Mouse (Mus musculus) intestine, postnatal 0 days (tissue): ENCODE results near the gene Tcn2. TPM values are rescaled to one million over a fixed set of nuclear protein-coding genes. Genes with fewer than 3 reads are reported as not detected.

Source experiments
- ATAC-seq: fragments of 200-750 bp; cut with Nextera tagmentation; 2 replicates; pipeline ENCODE4 v1.8.0; 2017; ENCODE audit warnings: mild to moderate bottlenecking, moderate TSS enrichment, moderate library complexity
- H3K27ac ChIP-seq: fragments of 300-500 bp; sonication (generic); 2 replicates; pipeline ENCODE4 v1.5.1; 2014; ENCODE audit warnings: mild to moderate bottlenecking, low read depth, low read length, moderate library complexity
- H3K27me3 ChIP-seq: fragments of 300-500 bp; sonication (generic); replicated peaks from 2 replicates; pipeline ENCODE4 v1.6.1; 2014; ENCODE audit warnings: low read length, mixed read lengths; ENCODE audit not compliant: control insufficient read depth, insufficient read depth
- H3K36me3 ChIP-seq: fragments of 300-500 bp; sonication (generic); 2 replicates; pipeline ENCODE4 v1.6.1; 2014; ENCODE audit warnings: mild to moderate bottlenecking, moderate library complexity; ENCODE audit not compliant: control insufficient read depth, insufficient read depth
- H3K4me1 ChIP-seq: fragments of 300-500 bp; sonication (generic); replicated peaks from 2 replicates; pipeline ENCODE4 v1.6.1; 2014; ENCODE audit warnings: antibody characterized with exemption, low read length, mixed read lengths; ENCODE audit not compliant: control insufficient read depth, insufficient read depth
- H3K4me2 ChIP-seq: fragments of 300-500 bp; sonication (generic); replicated peaks from 2 replicates; pipeline ENCODE4 v1.6.1; 2014; ENCODE audit warnings: low read depth, mild to moderate bottlenecking, moderate library complexity
- H3K4me3 ChIP-seq: fragments of 300-500 bp; sonication (generic); 2 replicates; pipeline ENCODE4 v1.5.1; 2014; ENCODE audit warnings: low read depth, low read length
- H3K9ac ChIP-seq: fragments of 300-500 bp; sonication (generic); 2 replicates; pipeline ENCODE4 v1.6.1; 2014; ENCODE audit warnings: mild to moderate bottlenecking, low read depth, low read length
- H3K9me3 ChIP-seq: fragments of 300-500 bp; sonication (generic); 2 replicates; pipeline ENCODE4 v1.6.1; 2016; ENCODE audit warnings: mixed run types; ENCODE audit not compliant: control insufficient read depth
- CTCF ChIP-seq: sonication (generic); IDR thresholded peaks from 2 replicates; pipeline ENCODE4 v1.5.1; 2016; ENCODE audit warnings: low read depth, mild to moderate bottlenecking, control low read depth, antibody characterized with exemption, moderate library complexity
- WGBS: fragments of 180-500 bp; shearing (Covaris S2); extraction: QIAGEN DNeasy Blood & Tissue Kit; methylation state at CpG from one replicate; pipeline ENCODE4 v1.1.7; 2014; 5-methylcytosine and 5-hydroxymethylcytosine counted together
- polyA plus RNA-seq: library from polyadenylated mRNA; unstranded; fragments of >200 nt; fragmentation: Nextera tagmentation; extraction: Ambion mirVana; gene quantifications from 2 replicates; pipeline ENCODE4 v1.2.1, GENCODE M21; 2015

Tcn2 gene
- polyA plus RNA-seq, 1 experiment from 2014 or later: 283 TPM

- Histone ChIP-seq H3K9me3 (no peaks in the 10 kb centered on the region), H3K9ac (no peak overlapping the region), H3K4me3 (no peak overlapping the region), H3K27ac (no peak overlapping the region), H3K4me1 (no peaks in the 10 kb centered on the region), H3K27me3 (no peaks in the 10 kb centered on the region), H3K4me2 (no peak overlapping the region), H3K36me3 (no peaks in the 10 kb centered on the region)
- TF ChIP-seq CTCF: no peak
- no peak for ATAC-seq
- WGBS: 70% methylated on average over 4 of the region's 4 CpGs
These were observed 3.2 kb upstream of the Tcn2 start for GRCm38 (mm10) chr11:3935135-3935534.

- Histone ChIP-seq H3K36me3 (no peaks in the 10 kb centered on the region), H3K9me3 (no peaks in the 10 kb centered on the region), H3K4me1 (no peaks in the 10 kb centered on the region), H3K27ac (no peak overlapping the region), H3K9ac (no peak overlapping the region), H3K27me3 (no peaks in the 10 kb centered on the region), H3K4me2 (no peak overlapping the region), H3K4me3 (no peak overlapping the region)
- no peak for ATAC-seq
- 91% methylated on average over 9 of the region's 9 CpGs for WGBS
- TF ChIP-seq CTCF: no peak
These were observed 1.9 kb upstream of the Tcn2 start for GRCm38 (mm10) chr11:3933756-3934285.

- Histone ChIP-seq H3K27ac (no peak overlapping the region), H3K4me2 (peak overlapping the region; percentile 81), H3K27me3 (no peaks in the 10 kb centered on the region), H3K4me3 (peak overlapping the region; percentile 58), H3K4me1 (no peaks in the 10 kb centered on the region), H3K36me3 (peaks cover 19% of the 10 kb centered on the region), H3K9ac (0 out of 2 replicates have a peak overlapping the region, but pooled peaks have one; percentile 55), H3K9me3 (no peaks in the 10 kb centered on the region)
- no peak for ATAC-seq
- WGBS: 37% methylated on average over 6 of the region's 6 CpGs
- TF ChIP-seq CTCF: no peak
These were observed 1.0 kb downstream of the Tcn2 start for GRCm38 (mm10) chr11:3930931-3931330.

DNA sequence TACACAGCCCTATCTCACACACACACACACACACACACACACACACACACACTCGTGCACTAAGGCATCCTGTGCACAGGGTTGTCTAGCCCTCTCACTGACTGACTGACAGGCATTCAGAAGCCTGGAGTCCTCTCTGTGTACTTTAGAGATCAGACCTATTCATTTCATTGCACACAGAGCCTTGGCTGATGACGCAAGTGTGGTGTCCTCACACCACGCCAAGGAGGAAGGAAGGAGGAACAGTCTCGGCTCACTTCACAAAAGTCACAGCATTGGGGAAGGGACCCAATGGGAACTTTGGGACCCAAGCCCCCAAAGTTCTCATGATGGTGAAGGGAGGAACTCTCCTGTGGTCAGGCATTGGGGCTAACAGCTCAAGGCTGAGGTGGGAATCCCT, 1.9 kb downstream of the Tcn2 start:
- Histone ChIP-seq H3K9ac (no peak overlapping the region), H3K36me3 (peaks cover 27% of the 10 kb centered on the region), H3K9me3 (no peaks in the 10 kb centered on the region), H3K4me3 (no peak overlapping the region), H3K27ac (no peak overlapping the region), H3K4me2 (peak overlapping the region; percentile 81), H3K27me3 (no peaks in the 10 kb centered on the region), H3K4me1 (no peaks in the 10 kb centered on the region)
- no peak for TF ChIP-seq CTCF
- no peak for ATAC-seq
- WGBS: 57% methylated on average over 4 of the region's 4 CpGs

- 93% methylated on average over 10 of the region's 10 CpGs for WGBS
- TF ChIP-seq CTCF: no peak
- H3K9me3 ChIP-seq: no peaks in the 10 kb centered on the region
- no peak overlapping the region for H3K4me2 ChIP-seq
- H3K36me3 ChIP-seq: peaks cover 64% of the 10 kb centered on the region
- H3K27me3 ChIP-seq: no peaks in the 10 kb centered on the region
- H3K4me3 ChIP-seq: no peak overlapping the region
- no peak overlapping the region for H3K9ac ChIP-seq
- ATAC-seq: no peak
- H3K27ac ChIP-seq: no peak overlapping the region
- H3K4me1 ChIP-seq: no peaks in the 10 kb centered on the region
These were observed 6.0 kb downstream of the Tcn2 start for GRCm38 (mm10) chr11:3925916-3926315.

DNA sequence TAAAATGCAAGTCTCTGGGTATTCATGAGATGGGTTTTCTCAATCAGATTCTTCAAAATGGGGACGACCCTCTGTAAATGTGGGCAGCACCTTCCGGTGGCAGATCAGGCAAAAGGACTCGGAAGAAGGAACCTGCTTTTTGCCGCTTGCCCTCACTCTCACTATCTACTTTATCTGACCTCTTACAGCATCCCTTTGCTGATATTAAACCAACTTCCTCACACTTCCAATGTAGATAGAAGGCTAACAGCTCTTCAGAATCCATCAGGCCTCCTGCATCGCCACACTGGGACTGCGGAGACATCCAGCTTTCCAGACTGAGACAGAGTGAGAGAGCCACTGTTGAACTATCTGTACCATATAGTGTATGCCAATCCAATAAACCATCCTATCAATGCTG, 9.2 kb downstream of the Tcn2 start:
- Histone ChIP-seq H3K36me3 (peaks cover 72% of the 10 kb centered on the region), H3K4me3 (no peak overlapping the region), H3K27me3 (no peaks in the 10 kb centered on the region), H3K27ac (no peak overlapping the region), H3K4me1 (no peaks in the 10 kb centered on the region), H3K9ac (no peak overlapping the region), H3K9me3 (no peaks in the 10 kb centered on the region), H3K4me2 (no peak overlapping the region)
- no peak for TF ChIP-seq CTCF
- no peak for ATAC-seq
- 98% methylated on average over 6 of the region's 6 CpGs for WGBS

GRCm38 (mm10) chr11:3922115-3922514, 9.8 kb downstream of the Tcn2 start:
- WGBS: 97% methylated on average over 9 of the region's 9 CpGs
- Histone ChIP-seq H3K4me1 (no peaks in the 10 kb centered on the region), H3K4me2 (no peak overlapping the region), H3K27me3 (no peaks in the 10 kb centered on the region), H3K36me3 (peaks cover 72% of the 10 kb centered on the region), H3K4me3 (no peak overlapping the region), H3K27ac (no peak overlapping the region), H3K9ac (no peak overlapping the region), H3K9me3 (no peaks in the 10 kb centered on the region)
- no peak for ATAC-seq
- no peak for TF ChIP-seq CTCF
